Mouse (Mus musculus): Measurements from ENCODE around the gene Lrch3. TPM values are rescaled to one million over a fixed set of nuclear protein-coding genes. Genes with fewer than 3 reads are reported as not detected.

Gene Lrch3
- polyA plus RNA-seq, 1 experiment, result 52.7 TPM

- TF ChIP-seq CTCF (IDR thresholded peaks at IDR 0.05; ENCODE audit: borderline replicate concordance, insufficient read depth, low read length) (no peak), POLR2A (IDR thresholded peaks at IDR 0.05; ENCODE audit: low read depth, low read length) (peak; percentile 87)
- H3K27ac ChIP-seq (ENCODE audit: insufficient read depth, low read length), result peak within 1 kb of the TSS; percentile 36
- peaks cover 6% of the 10 kb centered on the region; the same call in 1 of the 2 replicates for H3K4me1 ChIP-seq (ENCODE audit: control insufficient read depth, insufficient read depth, low read length)
- peak within 1 kb of the TSS; percentile 97 for H3K4me3 ChIP-seq (ENCODE audit: insufficient read depth, low read length)
Observed at GRCm38 (mm10) chr16:32877343-32878156, 36.4 kb upstream of the Lrch3 start, which contains the start of the genes Fyttd1 and Rubcn. TSS of gene Fyttd1 (plus strand) at chr16:32877500. TSS of gene Rubcn (minus strand) at chr16:32877766.

- Histone ChIP-seq H3K4me3 (ENCODE audit: insufficient read depth, low read length) (peak overlapping the region; percentile 97), H3K27ac (ENCODE audit: insufficient read depth, low read length) (peak overlapping the region; percentile 36), H3K4me1 (ENCODE audit: control insufficient read depth, insufficient read depth, low read length) (peaks cover 6% of the 10 kb centered on the region; the same call in 1 of the 2 replicates)
- TF ChIP-seq CTCF (IDR thresholded peaks at IDR 0.05; ENCODE audit: borderline replicate concordance, insufficient read depth, low read length) (no peak), POLR2A (IDR thresholded peaks at IDR 0.05; ENCODE audit: low read depth, low read length) (no peak)
Observed at GRCm38 (mm10) chr16:32878157-32878598, 35.7 kb upstream of the Lrch3 start.

GRCm38 (mm10) chr16:32878972-32879926, 34.7 kb upstream of the Lrch3 start:
- H3K4me1 ChIP-seq (ENCODE audit: control insufficient read depth, insufficient read depth, low read length), result peaks cover 6% of the 10 kb centered on the region; the same call in 1 of the 2 replicates
- TF ChIP-seq CTCF (IDR thresholded peaks at IDR 0.05; ENCODE audit: borderline replicate concordance, insufficient read depth, low read length) (no peak), POLR2A (IDR thresholded peaks at IDR 0.05; ENCODE audit: low read depth, low read length) (no peak)
- no peak overlapping the region for H3K27ac ChIP-seq (ENCODE audit: insufficient read depth, low read length)
- H3K4me3 ChIP-seq (ENCODE audit: insufficient read depth, low read length), result peak overlapping the region; percentile 97

- TF ChIP-seq CTCF (IDR thresholded peaks at IDR 0.05; ENCODE audit: borderline replicate concordance, insufficient read depth, low read length), result no peak
- TF ChIP-seq POLR2A (IDR thresholded peaks at IDR 0.05; ENCODE audit: low read depth, low read length), result no peak
- Histone ChIP-seq H3K4me1 (ENCODE audit: control insufficient read depth, insufficient read depth, low read length) (peaks cover 6% of the 10 kb centered on the region; the same call in 1 of the 2 replicates), H3K4me3 (ENCODE audit: insufficient read depth, low read length) (no peak overlapping the region), H3K27ac (ENCODE audit: insufficient read depth, low read length) (no peak overlapping the region)
Observed at GRCm38 (mm10) chr16:32881538-32881937, 32.4 kb upstream of the Lrch3 start.

GRCm38 (mm10) chr16:32887996-32888395, 25.9 kb upstream of the Lrch3 start:
- H3K27ac ChIP-seq (ENCODE audit: insufficient read depth, low read length), result no peak overlapping the region
- no peak overlapping the region for H3K4me3 ChIP-seq (ENCODE audit: insufficient read depth, low read length)
- H3K4me1 ChIP-seq (ENCODE audit: control insufficient read depth, insufficient read depth, low read length), result no peaks in the 10 kb centered on the region
- TF ChIP-seq POLR2A (IDR thresholded peaks at IDR 0.05; ENCODE audit: low read depth, low read length) (no peak), CTCF (IDR thresholded peaks at IDR 0.05; ENCODE audit: borderline replicate concordance, insufficient read depth, low read length) (peak; percentile 36; the same call in 1 of the 2 replicates)

- TF ChIP-seq CTCF (IDR thresholded peaks at IDR 0.05; ENCODE audit: borderline replicate concordance, insufficient read depth, low read length), result no peak
- no peak for TF ChIP-seq POLR2A (IDR thresholded peaks at IDR 0.05; ENCODE audit: low read depth, low read length)
- H3K4me3 ChIP-seq (ENCODE audit: insufficient read depth, low read length), result no peak overlapping the region
- H3K4me1 ChIP-seq (ENCODE audit: control insufficient read depth, insufficient read depth, low read length), result no peaks in the 10 kb centered on the region
- no peak overlapping the region for H3K27ac ChIP-seq (ENCODE audit: insufficient read depth, low read length)
Observed at GRCm38 (mm10) chr16:32889881-32890280, 24.0 kb upstream of the Lrch3 start.

GRCm38 (mm10) chr16:32896126-32896525, 17.8 kb upstream of the Lrch3 start:
- Histone ChIP-seq H3K4me1 (ENCODE audit: control insufficient read depth, insufficient read depth, low read length) (no peaks in the 10 kb centered on the region), H3K27ac (ENCODE audit: insufficient read depth, low read length) (no peak overlapping the region), H3K4me3 (ENCODE audit: insufficient read depth, low read length) (no peak overlapping the region)
- no peak for TF ChIP-seq CTCF (IDR thresholded peaks at IDR 0.05; ENCODE audit: borderline replicate concordance, insufficient read depth, low read length)
- no peak for TF ChIP-seq POLR2A (IDR thresholded peaks at IDR 0.05; ENCODE audit: low read depth, low read length)

- no peak for TF ChIP-seq POLR2A (IDR thresholded peaks at IDR 0.05; ENCODE audit: low read depth, low read length)
- no peak for TF ChIP-seq CTCF (IDR thresholded peaks at IDR 0.05; ENCODE audit: borderline replicate concordance, insufficient read depth, low read length)
- Histone ChIP-seq H3K27ac (ENCODE audit: insufficient read depth, low read length) (no peak overlapping the region), H3K4me3 (ENCODE audit: insufficient read depth, low read length) (no peak overlapping the region), H3K4me1 (ENCODE audit: control insufficient read depth, insufficient read depth, low read length) (no peaks in the 10 kb centered on the region)
Observed at GRCm38 (mm10) chr16:32901360-32902050, 12.4 kb upstream of the Lrch3 start.

- Histone ChIP-seq H3K27ac (ENCODE audit: insufficient read depth, low read length) (no peak overlapping the region), H3K4me3 (ENCODE audit: insufficient read depth, low read length) (no peak overlapping the region), H3K4me1 (ENCODE audit: control insufficient read depth, insufficient read depth, low read length) (no peaks in the 10 kb centered on the region)
- no peak for TF ChIP-seq POLR2A (IDR thresholded peaks at IDR 0.05; ENCODE audit: low read depth, low read length)
- TF ChIP-seq CTCF (IDR thresholded peaks at IDR 0.05; ENCODE audit: borderline replicate concordance, insufficient read depth, low read length), result no peak
Observed at GRCm38 (mm10) chr16:32902051-32902428, 11.9 kb upstream of the Lrch3 start.
